Mouse (Mus musculus) olfactory bulb, adult 2 months (tissue): Measurements from ENCODE around the gene Chrne.

Source experiments
- CTCF ChIP-seq: fragments of 200-500 bp; IDR thresholded peaks from 2 replicates; pipeline ENCODE4 v1.5.1; 2012; ENCODE audit warnings: low read depth, mild to moderate bottlenecking, low read length, moderate library complexity; ENCODE audit not compliant: insufficient read depth
- POLR2A ChIP-seq: fragments of 200-500 bp; IDR thresholded peaks from 2 replicates; pipeline ENCODE4 v1.6.1; 2012; ENCODE audit warnings: mild to moderate bottlenecking, low read depth, low read length, moderate library complexity; ENCODE audit not compliant: insufficient read depth

GRCm38 (mm10) chr11:70653345-70654197 lies 34.6 kb upstream of the Chrne start:
- TF ChIP-seq CTCF = no peak
- no peak for TF ChIP-seq POLR2A
